Mouse (Mus musculus) stomach, embryonic 16.5 days (tissue): Measurements from ENCODE around the gene Olfr955. TPM values are rescaled to one million over a fixed set of nuclear protein-coding genes. Genes with fewer than 3 reads are reported as not detected.

Experiments
- polyA plus RNA-seq: library from polyadenylated mRNA; unstranded; fragments of >200 nt; fragmentation: Nextera tagmentation; extraction: Ambion mirVana; gene quantifications from 2 replicates; pipeline ENCODE4 v1.2.1, GENCODE M21; 2015

Olfr955 gene
- polyA plus RNA-seq, 1 experiment from 2014 or later: not detected

Other genes starting within 250 kb of the Olfr955 start
- not detected in 2 replicates for gene Olfr1537, start 221.9 kb downstream of the Olfr955 start, polyA plus RNA-seq
- not detected in 2 replicates for gene Olfr945, start 195.1 kb downstream of the Olfr955 start, polyA plus RNA-seq
- gene Olfr948, start 145.9 kb downstream of the Olfr955 start, polyA plus RNA-seq: not detected in 2 replicates
- gene Olfr951, start 84.5 kb downstream of the Olfr955 start, polyA plus RNA-seq: not detected in 2 replicates
- not detected in 2 replicates for gene Olfr952, start 44.8 kb downstream of the Olfr955 start, polyA plus RNA-seq
- not detected in 2 replicates for gene Olfr954, start 15.2 kb downstream of the Olfr955 start, polyA plus RNA-seq
- not detected in 2 replicates for gene Olfr44, start 22.1 kb upstream of the Olfr955 start, polyA plus RNA-seq
- not detected in 2 replicates for gene Olfr957, start 43.9 kb upstream of the Olfr955 start, polyA plus RNA-seq
- gene Olfr958, start 82.1 kb upstream of the Olfr955 start, polyA plus RNA-seq: not detected in 2 replicates
- not detected in 2 replicates for gene Olfr959, start 103.6 kb upstream of the Olfr955 start, polyA plus RNA-seq
- gene AW551984, start 132.5 kb upstream of the Olfr955 start, polyA plus RNA-seq: 30.5 and 40.5 TPM in 2 replicates
- gene Olfr148, start 138.7 kb upstream of the Olfr955 start, polyA plus RNA-seq: not detected in 2 replicates
- gene Olfr960, start 149.4 kb upstream of the Olfr955 start, polyA plus RNA-seq: not detected in 2 replicates
- gene Olfr961, start 173.1 kb upstream of the Olfr955 start, polyA plus RNA-seq: not detected in 2 replicates
- not detected in 2 replicates for gene Olfr963, start 195.3 kb upstream of the Olfr955 start, polyA plus RNA-seq
- gene Olfr149, start 235.2 kb upstream of the Olfr955 start, polyA plus RNA-seq: not detected in 2 replicates
- not detected in 2 replicates for gene Olfr965, start 239.4 kb upstream of the Olfr955 start, polyA plus RNA-seq